Mouse (Mus musculus): ENCODE results near the gene Alg14. TPM values are rescaled to one million over a fixed set of nuclear protein-coding genes. Genes with fewer than 3 reads are reported as not detected.

Alg14 gene
- polyA plus RNA-seq, 1 experiment, result not detected

DNA sequence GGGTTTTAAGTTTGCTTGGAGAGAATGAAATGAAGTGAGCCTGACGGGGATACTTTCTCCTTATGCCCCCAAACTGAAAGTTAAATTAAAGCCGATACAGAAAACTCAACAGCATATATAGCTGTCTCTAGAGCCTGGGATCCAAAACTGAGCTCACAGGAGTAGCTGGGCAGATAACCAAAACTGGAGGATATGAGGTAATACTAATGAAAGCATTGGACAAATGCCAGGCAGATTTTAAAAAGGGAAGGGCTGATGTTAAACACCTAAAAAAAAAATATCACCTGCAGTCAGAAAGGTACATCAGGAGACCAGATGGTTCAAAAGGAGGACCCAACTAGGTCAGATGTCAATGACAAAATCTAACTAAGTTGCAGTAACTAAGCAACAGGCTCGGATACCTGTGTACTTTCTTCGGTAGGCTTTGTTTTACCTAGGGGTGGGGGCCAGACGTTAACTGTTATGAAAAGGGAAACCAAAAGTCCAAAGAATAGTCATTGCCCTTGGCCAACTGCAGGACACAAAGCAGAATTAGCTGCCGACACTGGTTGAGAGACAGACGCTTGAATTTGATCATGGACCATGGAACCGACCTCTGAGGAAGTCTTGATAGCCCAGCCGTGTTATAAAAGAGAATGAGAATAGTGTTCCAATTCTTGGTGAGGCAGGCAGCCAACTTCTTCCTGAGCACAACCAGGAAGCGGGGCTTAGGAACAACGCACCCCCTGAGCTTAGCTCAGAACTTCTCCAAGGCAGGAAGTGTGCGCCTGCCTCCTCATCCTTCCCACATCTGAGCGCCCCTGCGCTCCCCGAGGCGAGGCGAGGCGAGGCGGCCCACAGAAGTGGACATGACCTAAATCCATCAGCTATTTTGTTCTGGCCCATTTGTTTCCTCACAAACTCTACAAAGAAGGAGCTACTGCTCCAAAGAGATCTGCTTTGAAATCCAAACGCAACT, 32.8 kb upstream of the Alg14 start:
- WGBS, result 56% methylated on average over 20 of the region's 20 CpGs
- TF ChIP-seq POLR2A (IDR thresholded peaks at IDR 0.05; ENCODE audit: insufficient read depth, low read depth, low read length), result no peak
- no peak for TF ChIP-seq CTCF (IDR thresholded peaks at IDR 0.05; ENCODE audit: insufficient read depth, low read depth, low read length)
- Histone ChIP-seq H3K27ac (ENCODE audit: insufficient read depth, low read depth, low read length) (0 out of 2 replicates have a peak overlapping the region, but pooled peaks have one; percentile 14), H3K4me3 (ENCODE audit: insufficient read depth, low read depth, low read length) (no peak overlapping the region), H3K4me1 (ENCODE audit: control insufficient read depth, insufficient read depth, low read length) (0 out of 2 replicates have a peak, but pooled peaks cover 5% of the 10 kb centered on the region)

DNA sequence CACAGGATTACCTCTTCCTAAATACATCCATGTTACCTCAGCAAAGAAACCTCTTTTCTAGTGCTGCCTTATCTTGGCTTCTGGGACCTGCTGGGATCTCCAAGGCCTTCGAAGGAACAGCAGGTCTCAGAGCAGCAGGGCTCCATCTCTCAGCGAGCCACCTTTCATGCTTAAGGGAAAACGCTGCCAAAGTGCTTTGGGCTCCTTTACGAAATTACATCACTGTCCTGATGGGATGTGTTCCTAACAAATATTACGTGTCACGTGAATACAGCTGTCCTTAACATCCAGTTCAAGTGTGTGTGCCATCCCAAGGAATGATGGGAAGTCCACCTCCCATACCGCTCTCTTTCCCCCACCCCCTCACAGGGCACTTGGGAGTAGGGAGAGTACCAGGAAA, 31.5 kb upstream of the Alg14 start:
- H3K4me1 ChIP-seq (ENCODE audit: control insufficient read depth, insufficient read depth, low read length), result 0 out of 2 replicates have a peak, but pooled peaks cover 5% of the 10 kb centered on the region
- H3K27ac ChIP-seq (ENCODE audit: insufficient read depth, low read depth, low read length), result no peak overlapping the region
- H3K4me3 ChIP-seq (ENCODE audit: insufficient read depth, low read depth, low read length), result no peak overlapping the region
- 90% methylated on average over 7 of the region's 7 CpGs for WGBS
- no peak for TF ChIP-seq CTCF (IDR thresholded peaks at IDR 0.05; ENCODE audit: insufficient read depth, low read depth, low read length)
- no peak for TF ChIP-seq POLR2A (IDR thresholded peaks at IDR 0.05; ENCODE audit: insufficient read depth, low read depth, low read length)

DNA sequence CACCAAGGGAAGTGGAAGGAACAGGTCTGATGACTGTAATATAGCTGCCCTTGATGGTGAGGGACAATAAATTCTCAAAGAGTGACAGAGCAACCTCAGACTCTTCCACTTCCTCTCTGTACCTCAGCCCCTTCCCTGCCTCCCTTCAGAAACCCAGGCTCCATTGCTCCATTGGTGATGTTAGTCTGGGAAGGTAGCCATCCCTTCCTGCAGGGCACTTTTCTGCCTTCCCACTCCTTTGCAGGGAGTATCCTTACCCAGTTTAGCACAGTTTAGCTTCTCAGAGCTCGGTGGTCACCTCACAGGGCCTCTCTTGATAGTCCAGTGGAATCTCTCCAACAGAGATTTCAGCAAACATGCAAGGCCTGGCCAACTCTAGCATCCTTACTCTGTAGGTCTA, 30.7 kb upstream of the Alg14 start:
- H3K27ac ChIP-seq (ENCODE audit: insufficient read depth, low read depth, low read length), result no peak overlapping the region
- TF ChIP-seq CTCF (IDR thresholded peaks at IDR 0.05; ENCODE audit: insufficient read depth, low read depth, low read length) (no peak), POLR2A (IDR thresholded peaks at IDR 0.05; ENCODE audit: insufficient read depth, low read depth, low read length) (no peak)
- H3K4me3 ChIP-seq (ENCODE audit: insufficient read depth, low read depth, low read length), result no peak overlapping the region
- WGBS, result 65% methylated on average over 1 of the region's 1 CpGs
- 0 out of 2 replicates have a peak, but pooled peaks cover 5% of the 10 kb centered on the region for H3K4me1 ChIP-seq (ENCODE audit: control insufficient read depth, insufficient read depth, low read length)

DNA sequence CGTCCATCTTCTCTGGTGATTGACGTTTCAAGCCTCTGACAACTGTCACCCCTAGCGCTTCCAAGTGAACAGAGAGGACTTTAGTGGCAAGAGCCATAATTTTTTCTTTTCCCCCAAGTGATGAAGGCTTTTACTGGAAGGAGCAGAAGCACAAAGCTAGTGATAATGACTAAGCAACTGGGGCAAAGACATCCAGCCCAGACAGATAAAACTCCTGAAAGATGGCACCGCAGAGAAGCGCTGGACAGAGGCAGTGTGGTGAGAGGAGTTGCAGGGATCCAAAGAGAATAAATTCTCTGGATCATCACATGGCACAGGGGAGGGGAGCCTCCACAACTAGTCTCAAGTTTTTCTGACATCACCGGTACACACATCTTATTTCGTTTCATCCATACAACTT, 30.3 kb upstream of the Alg14 start:
- Histone ChIP-seq H3K4me1 (ENCODE audit: control insufficient read depth, insufficient read depth, low read length) (0 out of 2 replicates have a peak, but pooled peaks cover 5% of the 10 kb centered on the region), H3K27ac (ENCODE audit: insufficient read depth, low read depth, low read length) (no peak overlapping the region), H3K4me3 (ENCODE audit: insufficient read depth, low read depth, low read length) (no peak overlapping the region)
- 89% methylated on average over 7 of the region's 7 CpGs for WGBS
- no peak for TF ChIP-seq POLR2A (IDR thresholded peaks at IDR 0.05; ENCODE audit: insufficient read depth, low read depth, low read length)
- no peak for TF ChIP-seq CTCF (IDR thresholded peaks at IDR 0.05; ENCODE audit: insufficient read depth, low read depth, low read length)

DNA sequence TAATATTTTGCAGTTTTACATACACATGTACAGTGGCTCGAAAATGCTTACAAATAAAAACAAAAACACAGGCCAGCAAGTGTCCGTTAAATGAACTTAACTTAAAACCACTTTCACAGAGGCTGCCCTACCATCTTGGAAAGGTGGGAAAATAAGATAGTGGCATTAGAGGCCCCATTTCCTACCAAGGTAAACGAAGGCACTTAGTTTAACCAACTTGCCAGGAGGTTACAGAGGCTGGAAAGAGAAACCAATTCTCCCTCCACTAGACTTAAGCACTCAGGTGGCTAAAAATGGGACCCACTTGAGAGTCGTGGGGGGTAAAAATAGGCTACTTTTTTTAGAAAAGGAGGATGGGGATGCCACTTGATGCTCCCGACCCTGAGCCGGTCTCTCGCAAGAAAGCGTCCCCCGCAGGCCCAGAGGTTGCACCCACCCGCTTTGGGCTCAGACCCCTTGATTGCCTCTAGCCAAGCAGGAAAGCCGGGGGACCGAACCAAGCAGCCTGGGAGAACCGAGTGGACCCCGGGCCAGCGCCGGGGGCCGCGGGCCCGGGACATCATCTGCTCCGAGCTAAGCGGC, 29.5 kb upstream of the Alg14 start:
- TF ChIP-seq POLR2A (IDR thresholded peaks at IDR 0.05; ENCODE audit: insufficient read depth, low read depth, low read length) (no peak), CTCF (IDR thresholded peaks at IDR 0.05; ENCODE audit: insufficient read depth, low read depth, low read length) (no peak)
- Histone ChIP-seq H3K27ac (ENCODE audit: insufficient read depth, low read depth, low read length) (no peak overlapping the region), H3K4me3 (ENCODE audit: insufficient read depth, low read depth, low read length) (peak overlapping the region; percentile 88), H3K4me1 (ENCODE audit: control insufficient read depth, insufficient read depth, low read length) (0 out of 2 replicates have a peak, but pooled peaks cover 5% of the 10 kb centered on the region)
- WGBS, result 15% methylated on average over 20 of the region's 21 CpGs

DNA sequence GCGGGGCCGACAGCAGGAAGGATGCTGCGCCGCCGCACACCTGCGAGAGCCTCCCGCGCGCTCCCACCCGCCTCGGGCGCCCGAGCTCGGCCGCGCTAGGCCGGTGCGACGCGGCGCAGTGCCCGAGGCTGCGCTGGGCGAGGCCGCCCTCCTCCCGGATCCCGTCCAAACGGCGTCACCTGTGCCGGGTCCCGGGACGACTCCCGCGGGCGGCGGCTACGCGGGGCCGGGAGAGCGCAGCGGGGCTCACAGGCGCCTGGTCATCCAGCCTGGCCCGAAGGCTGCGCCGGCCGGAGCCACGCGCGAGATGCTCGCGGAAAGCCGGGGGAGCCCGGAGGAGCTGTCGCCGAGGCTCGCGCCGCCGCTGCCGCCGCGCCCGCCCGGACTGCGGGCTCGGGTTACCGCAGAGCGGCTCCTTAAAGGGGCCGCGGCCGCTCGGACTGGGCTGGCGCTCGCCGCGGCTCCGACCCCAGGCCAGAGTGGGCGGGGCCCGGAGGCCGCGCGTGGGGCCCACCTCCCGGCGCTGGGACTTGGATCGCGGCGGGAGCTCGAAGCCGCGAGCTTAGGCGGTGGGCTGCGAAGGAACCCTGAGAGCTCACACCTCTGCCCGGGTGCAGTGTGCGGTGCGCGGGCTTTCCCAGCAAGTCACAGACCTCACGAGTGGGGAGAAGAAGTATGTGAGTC, 28.9 kb upstream of the Alg14 start:
- H3K27ac ChIP-seq (ENCODE audit: insufficient read depth, low read depth, low read length), result no peak overlapping the region
- 0 out of 2 replicates have a peak, but pooled peaks cover 5% of the 10 kb centered on the region for H3K4me1 ChIP-seq (ENCODE audit: control insufficient read depth, insufficient read depth, low read length)
- TF ChIP-seq POLR2A (IDR thresholded peaks at IDR 0.05; ENCODE audit: insufficient read depth, low read depth, low read length) (0 out of 2 replicates have a peak, but pooled peaks have one; percentile 12), CTCF (IDR thresholded peaks at IDR 0.05; ENCODE audit: insufficient read depth, low read depth, low read length) (no peak)
- H3K4me3 ChIP-seq (ENCODE audit: insufficient read depth, low read depth, low read length), result peak overlapping the region; percentile 88
- WGBS, result under 1% methylated on average over 97 of the region's 97 CpGs

- Histone ChIP-seq H3K4me1 (ENCODE audit: control insufficient read depth, insufficient read depth, low read length) (0 out of 2 replicates have a peak, but pooled peaks cover 5% of the 10 kb centered on the region), H3K27ac (ENCODE audit: insufficient read depth, low read depth, low read length) (no peak overlapping the region), H3K4me3 (ENCODE audit: insufficient read depth, low read depth, low read length) (peak overlapping the region; percentile 88)
- WGBS, result 2% methylated on average over 20 of the region's 20 CpGs
- no peak for TF ChIP-seq CTCF (IDR thresholded peaks at IDR 0.05; ENCODE audit: insufficient read depth, low read depth, low read length)
- no peak for TF ChIP-seq POLR2A (IDR thresholded peaks at IDR 0.05; ENCODE audit: insufficient read depth, low read depth, low read length)
Observed at GRCm38 (mm10) chr3:121263205-121263548, 28.4 kb upstream of the Alg14 start.

GRCm38 (mm10) chr3:121264242-121264641, 27.3 kb upstream of the Alg14 start:
- no peak overlapping the region for H3K27ac ChIP-seq (ENCODE audit: insufficient read depth, low read depth, low read length)

More at GRCm38 (mm10) chr3:121264242-121264641, 27.3 kb upstream of the Alg14 start:
- H3K4me3 ChIP-seq (ENCODE audit: insufficient read depth, low read depth, low read length), result no peak overlapping the region
- H3K4me1 ChIP-seq (ENCODE audit: control insufficient read depth, insufficient read depth, low read length), result 0 out of 2 replicates have a peak, but pooled peaks cover 5% of the 10 kb centered on the region
- TF ChIP-seq CTCF (IDR thresholded peaks at IDR 0.05; ENCODE audit: insufficient read depth, low read depth, low read length), result no peak
- TF ChIP-seq POLR2A (IDR thresholded peaks at IDR 0.05; ENCODE audit: insufficient read depth, low read depth, low read length), result no peak
- 91% methylated on average over 6 of the region's 6 CpGs for WGBS

Measured in olfactory bulb, adult 2 months (tissue).